Mouse (Mus musculus): ENCODE results near the gene Vgll4.

DNA sequence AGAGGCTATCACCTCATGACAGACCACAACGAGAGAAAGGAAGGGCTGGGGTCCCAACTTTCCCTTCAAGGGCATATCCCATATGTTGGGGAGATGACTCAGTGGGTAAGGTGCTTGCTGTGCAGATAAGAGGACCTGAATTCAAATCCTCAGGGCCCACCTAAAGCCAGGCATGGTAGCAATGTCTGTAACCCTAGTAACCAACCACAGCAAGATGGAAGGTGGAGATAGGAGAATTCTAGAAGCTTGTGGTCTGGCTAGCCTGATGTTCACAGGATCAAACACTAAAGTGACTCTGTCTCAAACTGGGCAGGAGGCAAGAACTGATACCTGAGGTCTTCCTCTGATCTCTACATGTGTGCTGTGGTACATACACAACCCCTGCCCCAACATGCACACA is 9.9 kb upstream of the Vgll4 start:
- no peak for TF ChIP-seq CTCF (IDR thresholded peaks at IDR 0.05; ENCODE audit: extremely low read depth, insufficient read depth, insufficient read length, insufficient replicate concordance)
- TF ChIP-seq POLR2A (IDR thresholded peaks at IDR 0.05; ENCODE audit: low read depth, low read length), result no peak
